ENCODE assay signal across 25 mouse cellular contexts in genomic region chr11:61202810-61203209, GRCm38 (mm10). TPM values are rescaled to one million over a fixed set of nuclear protein-coding genes. Genes with fewer than 3 reads are reported as not detected.
DNase-seq lines count a peak whose midpoint lies in the region; ATAC-seq and TF ChIP-seq lines count a peak whose summit lies in the region.
"Had no signal": no experiment of that assay in that cellular context is flagged by ENCODE, and none has a peak within 500 bp of the region (broad histone marks: within the 10 kb centered on the region; RNA-seq: fewer than 3 reads in every experiment).

No protein-coding gene starts in this region.

- 0 out of 2 replicates have a peak overlapping the region, but pooled peaks have one; percentile 8 for H3K9ac ChIP-seq in stomach, postnatal 0 days (ENCODE audit: low read length)
- H3K9ac ChIP-seq in hindbrain, embryonic 16.5 days (ENCODE audit: low read depth, low read length), result no peak overlapping the region
- H3K9ac ChIP-seq: embryonic facial prominence, embryonic 12.5 days; forebrain, embryonic 13.5 days; forebrain, embryonic 15.5 days; forebrain, postnatal 0 days had no signal

- intact Hi-C loops in heart, postnatal 14 days (cut with DNase I), result no loop called here

- H3K9me3 ChIP-seq in stomach, postnatal 0 days (ENCODE audit: control insufficient read depth, low read length), result no peaks in the 10 kb centered on the region
- H3K9me3 ChIP-seq in hindbrain, embryonic 16.5 days (ENCODE audit: control insufficient read depth, low read length), result no peaks in the 10 kb centered on the region
- H3K9me3 ChIP-seq: embryonic facial prominence, embryonic 10.5 days; embryonic facial prominence, embryonic 12.5 days; forebrain, embryonic 13.5 days; forebrain, embryonic 15.5 days; G1E had no signal

- no peaks in the 10 kb centered on the region for H3K27me3 ChIP-seq in stomach, postnatal 0 days (ENCODE audit: control insufficient read depth, insufficient read depth, low read length)
- H3K27me3 ChIP-seq in hindbrain, embryonic 16.5 days (replicated peaks; ENCODE audit: control insufficient read depth, insufficient read depth, low read length), result no peaks in the 10 kb centered on the region
- H3K27me3 ChIP-seq: CH12.LX; embryonic facial prominence, embryonic 12.5 days; forebrain, embryonic 13.5 days; forebrain, embryonic 15.5 days had no signal

- H3K4me3 ChIP-seq in stomach, postnatal 0 days (ENCODE audit: low read depth, low read length), result no peak overlapping the region
- no peak overlapping the region for H3K4me3 ChIP-seq in hindbrain, embryonic 16.5 days (ENCODE audit: low read length)
- H3K4me3 ChIP-seq: embryonic facial prominence, embryonic 10.5 days; embryonic facial prominence, embryonic 12.5 days; forebrain, embryonic 13.5 days; forebrain, embryonic 15.5 days had no signal

- H3K36me3 ChIP-seq in stomach, postnatal 0 days (ENCODE audit: control insufficient read depth, insufficient read depth, low read length), result no peaks in the 10 kb centered on the region
- H3K36me3 ChIP-seq in hindbrain, embryonic 16.5 days (ENCODE audit: control insufficient read depth, insufficient read depth, low read length), result no peaks in the 10 kb centered on the region
- H3K36me3 ChIP-seq: embryonic facial prominence, embryonic 10.5 days; embryonic facial prominence, embryonic 12.5 days; forebrain, embryonic 15.5 days; G1E had no signal

- ATAC-seq in stomach, postnatal 0 days (ENCODE audit: low FRiP score, low TSS enrichment), result no peak; the same call in 1 of the 2 replicates
- ATAC-seq in hindbrain, embryonic 16.5 days, result no peak
- ATAC-seq: CD4-positive, CD25-positive, alpha-beta regulatory T cell, adult 4 months; forebrain, embryonic 13.5 days; forebrain, embryonic 15.5 days; forebrain, postnatal 0 days had no signal

- H3K27ac ChIP-seq in stomach, postnatal 0 days (replicated peaks), result no peak overlapping the region
- H3K27ac ChIP-seq in hindbrain, embryonic 16.5 days (ENCODE audit: low read depth, low read length), result no peak overlapping the region
- H3K27ac ChIP-seq: embryonic facial prominence, embryonic 10.5 days; embryonic facial prominence, embryonic 12.5 days; forebrain, embryonic 15.5 days had no signal

- H3K4me2 ChIP-seq in stomach, postnatal 0 days (replicated peaks; ENCODE audit: low read depth), result no peak overlapping the region
- no peak overlapping the region for H3K4me2 ChIP-seq in hindbrain, embryonic 16.5 days (ENCODE audit: low read length)
- H3K4me2 ChIP-seq: embryonic facial prominence, embryonic 12.5 days; forebrain, embryonic 13.5 days; forebrain, embryonic 15.5 days had no signal

- H3K4me1 ChIP-seq in stomach, postnatal 0 days (replicated peaks; ENCODE audit: control insufficient read depth, insufficient read depth), result peaks cover 4% of the 10 kb centered on the region; the same call in 1 of the 2 replicates
- no peaks in the 10 kb centered on the region for H3K4me1 ChIP-seq in hindbrain, embryonic 16.5 days (ENCODE audit: control insufficient read depth, insufficient read depth, low read depth, low read length)
- H3K4me1 ChIP-seq: forebrain, embryonic 15.5 days had no signal

- WGBS in stomach, postnatal 0 days, result 69% methylated on average over 2 of the region's 2 CpGs
- WGBS in hindbrain, embryonic 16.5 days, result 80% methylated on average over 2 of the region's 2 CpGs

- DNase-seq in heart, adult 11 months, result peak; percentile 54
- no peak for DNase-seq in heart, postnatal 14 days
- DNase-seq in 3134 (ENCODE audit: extremely low read depth, insufficient read length, low spot score) (peak; percentile 51), MN1 (ENCODE audit: low spot score) (peak; percentile 17)
- no peak for DNase-seq in stomach, postnatal 0 days (ENCODE audit: low spot score)
- DNase-seq in ovary, adult 18-20 months (ENCODE audit: low spot score), result no peak
- DNase-seq: adrenal gland, adult 2 months; adrenal gland, postnatal 10 days; adrenal gland, postnatal 25 days; cerebellum, adult 11 months; cerebellum, adult 18-20 months; cerebellum, adult 8-10 months; cerebellum, adult 9-11 months; cerebellum, postnatal 25 days; forebrain, postnatal 0 days had no signal

- no peak for TF ChIP-seq EP300 in stomach, postnatal 0 days (optimal IDR thresholded peaks at IDR 0.05)

- no peak for TF ChIP-seq CTCF in stomach, postnatal 0 days (IDR thresholded peaks at IDR 0.05; ENCODE audit: low read depth)

RNA-seq across cellular contexts. Expression of gene Aldh3a1, which starts 4.5 kb away (rescaled TPM):
- 1 to 10 TPM in 1 of 2 experiments, under 1 TPM in 1; 0.41 to 2.2 TPM for total RNA-seq in heart, postnatal 14 days (2021)
- polyA plus RNA-seq in stomach, postnatal 0 days (2015; fragmentation: Nextera tagmentation; extraction: Ambion mirVana), result 3.4 and 3.9 TPM in 2 replicates
- polyA plus RNA-seq in hindbrain, embryonic 16.5 days (2015; fragmentation: Nextera tagmentation; extraction: Ambion mirVana), result 0.40 and 0.41 TPM in 2 replicates
- total RNA-seq: adrenal gland, postnatal 4 days; forebrain, postnatal 0 days had no signal
- polyA plus RNA-seq: CD4-positive, CD25-positive, alpha-beta regulatory T cell, adult 4 months; embryonic facial prominence, embryonic 10.5 days; forebrain, embryonic 11.5 days; forebrain, embryonic 13.5 days; G1E had no signal

RNA-seq across cellular contexts. Expression of gene Usp22, which starts 28.0 kb away (rescaled TPM):
- total RNA-seq in heart, postnatal 14 days (2021), result 10 to 100 TPM; 37.6 to 38.9 TPM
- polyA plus RNA-seq in stomach, postnatal 0 days (2015; fragmentation: Nextera tagmentation; extraction: Ambion mirVana), result 31.9 and 35.6 TPM in 2 replicates
- polyA plus RNA-seq in hindbrain, embryonic 16.5 days (2015; fragmentation: Nextera tagmentation; extraction: Ambion mirVana), result 341 and 401 TPM in 2 replicates

Comparison
In these comparisons a context has a peak if more than half of its experiments do, and no peak if none do; other contexts are left out.
1. DNase-seq: peak in heart, adult 11 months (single experiment), 3134 (single experiment) and MN1 (single experiment); none in heart, postnatal 14 days (0 of 2), stomach, postnatal 0 days (single experiment) and ovary, adult 18-20 months (single experiment).